Mouse (Mus musculus): Measurements from ENCODE around the gene Idh2.
"Not testable (repeated sequence)": the region's sequence is repeated elsewhere in the genome, so short reads cannot be mapped to it uniquely, and the experiment has no call there.

Idh2 gene

GRCm38 (mm10) chr7:80115224-80115590, at the start of gene Idh2:
Gene Idh2 (minus strand): TSS chr7:80115392.
- DNase-seq (ENCODE audit: low read depth, low spot score), result peak; percentile 91

- DNase-seq (ENCODE audit: low read depth, low spot score), result peak; percentile 61
Measured at GRCm38 (mm10) chr7:80160945-80161306, 45.7 kb upstream of the Idh2 start.

GRCm38 (mm10) chr7:80160293-80160944, 45.2 kb upstream of the Idh2 start:
- peak; percentile 58 for DNase-seq (ENCODE audit: low read depth, low spot score)

DNA sequence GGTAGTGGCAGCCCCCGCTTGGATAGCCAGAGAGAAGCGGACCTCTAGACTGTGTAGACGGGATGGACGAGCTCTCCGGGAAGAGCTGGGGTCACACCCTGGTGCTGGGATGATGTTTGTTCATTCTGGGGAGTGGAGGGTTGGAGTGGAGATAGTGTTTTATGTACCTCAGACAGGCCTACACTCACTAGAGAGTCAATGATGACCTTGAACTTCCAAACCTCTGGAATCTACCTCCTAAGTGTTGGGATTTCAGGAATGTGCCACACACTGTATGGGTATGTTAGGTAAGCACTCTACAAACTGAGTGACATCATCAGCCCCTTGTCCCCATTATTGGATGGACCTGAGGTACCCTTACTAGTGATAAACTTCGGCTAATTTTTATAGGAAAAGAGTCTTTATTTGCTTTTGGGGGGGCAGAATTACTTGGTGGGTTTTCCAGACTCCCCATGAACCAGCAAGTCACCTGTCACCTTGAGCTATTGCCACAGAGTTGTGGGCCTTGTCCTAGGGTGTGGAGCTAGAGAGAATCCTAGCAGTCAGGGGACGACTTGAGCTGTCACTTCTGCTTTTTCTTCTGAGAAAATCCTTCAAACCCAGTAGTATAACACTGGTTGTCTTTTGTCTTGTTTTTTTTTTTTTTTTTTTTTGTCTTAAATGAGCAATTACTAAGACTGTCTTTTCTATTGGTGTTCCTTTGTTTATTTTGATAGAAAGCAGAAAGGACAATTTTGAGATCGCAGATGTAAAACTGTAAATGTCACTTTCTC, 43.5 kb upstream of the Idh2 start:
- DNase-seq (ENCODE audit: low read depth, low spot score), result peak; percentile 77

DNA sequence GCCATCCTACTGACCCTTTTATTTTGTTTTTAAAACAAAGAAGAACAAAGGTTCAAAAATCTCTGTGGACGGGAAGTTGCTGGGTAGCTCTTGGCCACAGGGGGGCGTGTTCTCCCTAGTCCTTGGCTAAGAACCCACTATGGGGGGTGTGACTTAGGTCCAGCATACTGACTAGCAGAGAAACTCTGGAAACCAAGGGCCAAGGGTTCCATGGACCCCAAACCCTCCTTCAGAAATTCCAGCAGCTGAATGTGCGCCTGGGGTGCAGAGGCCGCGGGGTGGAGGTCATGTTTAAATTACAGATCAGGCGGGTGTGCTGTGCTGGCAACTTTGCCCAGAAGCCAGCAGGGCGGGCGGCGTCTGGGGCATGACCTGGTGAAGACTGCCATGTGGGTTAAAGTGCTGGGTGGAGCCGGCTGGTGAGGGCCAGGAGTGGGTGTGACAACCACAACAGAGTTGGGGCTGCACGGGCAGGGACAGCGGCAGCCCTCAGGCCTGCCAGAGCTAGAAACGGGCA, 41.6 kb upstream of the Idh2 start:
- peak; percentile 88 for DNase-seq (ENCODE audit: low read depth, low spot score)

DNA sequence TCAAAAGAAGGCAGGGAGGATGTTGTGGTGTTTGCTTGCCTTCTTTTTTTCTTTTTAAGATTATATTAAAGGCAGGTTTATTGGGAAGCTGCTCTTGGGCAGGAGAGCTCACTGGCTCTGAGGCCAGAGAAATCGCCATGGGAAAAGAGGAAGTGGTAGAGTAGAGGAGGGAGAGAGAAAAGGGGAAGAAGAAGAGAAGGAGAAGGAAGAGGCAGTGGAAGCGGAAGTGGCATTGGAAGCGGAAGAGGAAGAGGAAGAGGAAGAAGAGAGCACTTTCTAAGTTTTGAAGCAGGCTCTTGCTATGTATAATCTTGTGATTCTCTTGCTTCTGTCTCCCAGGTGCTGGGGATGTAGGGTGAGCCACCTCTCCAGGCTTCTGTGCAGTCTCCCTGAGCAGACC, 39.5 kb upstream of the Idh2 start:
- no peak for DNase-seq (ENCODE audit: low read depth, low spot score)

- DNase-seq (ENCODE audit: low read depth, low spot score), result peak; percentile 87
Measured at GRCm38 (mm10) chr7:80152756-80153155, 37.6 kb upstream of the Idh2 start.

DNA sequence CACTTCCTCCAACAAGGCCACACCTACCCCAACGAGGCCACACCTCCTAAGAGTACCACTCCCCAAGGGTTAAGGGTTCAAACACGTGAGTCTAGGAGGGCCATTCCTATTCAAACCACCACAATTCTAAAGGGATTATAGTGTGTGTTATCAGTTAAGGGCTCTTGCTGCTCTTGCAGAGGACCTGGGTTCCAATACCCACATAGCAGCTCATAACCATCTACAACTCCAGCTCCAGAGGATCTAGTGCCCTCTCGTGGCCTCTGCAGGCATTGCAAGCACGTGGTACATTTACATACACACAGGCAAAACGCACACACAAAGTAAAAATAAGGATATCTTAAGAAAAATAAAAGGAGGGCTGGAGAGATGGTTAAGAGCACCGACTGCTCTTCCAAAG, 37.0 kb upstream of the Idh2 start:
- DNase-seq (ENCODE audit: low read depth, low spot score), result peak; percentile 94

DNA sequence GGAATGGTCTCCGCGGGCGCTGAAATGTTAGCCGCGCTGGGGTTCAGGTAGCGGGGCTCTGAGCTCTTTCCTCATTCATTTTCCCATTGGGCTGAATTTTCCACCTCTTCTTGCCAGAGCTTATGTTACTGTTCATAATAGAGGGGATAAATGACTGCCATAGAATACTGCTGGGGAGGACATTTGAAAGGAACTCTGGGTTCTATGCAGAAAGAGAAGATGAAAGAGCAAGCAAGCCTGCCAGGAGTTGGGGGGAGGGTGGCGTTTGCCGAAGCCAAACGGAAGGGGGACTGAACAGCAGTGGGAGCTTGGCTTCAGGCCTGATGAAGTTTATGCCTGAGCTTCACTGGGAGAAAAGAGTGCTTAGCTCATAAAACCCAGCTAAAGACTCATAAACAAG, 34.2 kb upstream of the Idh2 start:
- DNase-seq (ENCODE audit: low read depth, low spot score), result no peak

- DNase-seq (ENCODE audit: low read depth, low spot score), result no peak
Measured at GRCm38 (mm10) chr7:80146077-80146476, 30.9 kb upstream of the Idh2 start.

DNA sequence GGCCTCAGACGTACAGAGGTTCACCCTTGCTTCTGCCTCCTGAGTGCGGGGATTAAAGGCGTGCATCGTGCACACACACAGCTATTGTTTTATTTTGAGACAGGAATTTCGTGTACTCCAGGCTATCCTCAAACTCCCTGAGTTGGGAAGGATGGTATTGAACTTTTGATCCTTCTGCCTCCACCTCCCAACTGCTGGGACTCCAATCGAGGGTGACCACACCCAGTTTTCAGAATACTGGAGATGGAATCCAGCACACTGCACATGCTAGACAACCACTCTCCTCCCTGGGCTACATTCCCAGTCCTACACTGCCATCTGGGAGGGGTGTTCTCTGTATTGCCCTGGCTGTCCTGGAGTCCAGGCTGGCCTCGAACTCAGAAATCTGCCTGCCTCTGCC, 29.5 kb upstream of the Idh2 start:
- no peak for DNase-seq (ENCODE audit: low read depth, low spot score)

DNA sequence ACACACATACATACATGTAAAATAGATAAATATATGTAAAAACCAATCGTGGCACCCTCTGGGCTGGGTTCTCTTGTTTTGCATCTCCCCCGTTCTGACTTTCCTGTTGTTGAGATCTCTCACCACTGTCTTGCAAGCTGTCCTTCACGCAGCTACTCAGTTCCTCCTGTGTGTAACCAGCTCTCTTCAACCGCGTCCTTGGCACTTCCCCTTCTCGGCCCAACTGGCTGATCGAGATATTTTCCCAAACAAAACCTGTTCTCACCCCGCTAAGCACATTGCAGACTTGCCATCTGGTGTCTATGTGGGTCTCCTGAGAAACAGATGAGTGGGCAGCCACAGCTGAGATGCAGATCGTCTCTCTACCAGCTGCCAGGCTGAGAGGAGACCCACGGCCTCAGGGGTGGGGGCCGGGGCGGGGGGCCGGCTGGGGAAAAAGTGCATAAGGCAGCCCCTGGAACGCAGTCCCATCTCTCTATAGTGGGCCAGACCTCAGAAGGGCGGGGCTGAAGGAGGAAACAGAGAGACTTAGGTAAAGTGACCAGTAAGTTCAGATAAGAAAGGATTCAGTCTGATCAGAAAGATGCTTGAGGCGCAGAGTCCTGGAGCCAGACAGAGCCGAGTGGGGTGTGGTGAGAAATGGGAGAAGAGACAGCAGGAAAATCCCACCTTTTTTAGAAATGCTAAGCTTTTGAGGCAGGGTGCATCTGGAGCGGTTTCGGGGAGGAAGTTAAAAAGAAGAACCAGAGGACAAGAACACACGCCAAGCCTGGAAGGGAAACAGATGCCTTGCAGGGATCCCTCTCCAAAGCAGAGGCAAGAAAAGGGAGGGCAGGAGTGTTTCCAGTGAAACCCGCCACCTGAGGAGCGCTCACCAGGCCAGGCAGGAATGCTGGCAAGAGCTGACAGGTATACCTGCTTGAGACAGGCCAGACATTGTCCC, 28.4 kb upstream of the Idh2 start:
- peak; percentile 43 for DNase-seq (ENCODE audit: low read depth, low spot score)

GRCm38 (mm10) chr7:80140815-80141214, 25.6 kb upstream of the Idh2 start:
- DNase-seq (ENCODE audit: low read depth, low spot score), result peak; percentile 81

DNA sequence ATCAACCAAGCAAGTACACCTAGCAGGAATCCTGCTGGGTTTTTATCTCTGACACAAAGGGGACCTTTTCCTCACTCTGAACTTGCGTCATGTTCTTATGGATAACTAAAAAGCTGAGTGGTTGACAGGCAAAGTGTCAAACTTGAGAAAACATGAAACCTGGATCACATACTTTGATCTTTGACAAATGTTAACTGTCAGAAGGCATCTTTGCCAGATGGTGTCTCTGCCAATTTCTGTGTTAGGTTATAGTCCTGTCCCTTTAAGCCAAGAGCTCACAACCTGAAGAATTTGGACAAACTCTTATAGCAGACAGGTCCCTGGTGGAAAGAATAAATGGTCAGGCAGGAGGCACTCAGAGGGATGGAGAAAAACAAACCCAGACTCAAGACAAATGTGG, 23.2 kb upstream of the Idh2 start:
- no peak for DNase-seq (ENCODE audit: low read depth, low spot score)

DNA sequence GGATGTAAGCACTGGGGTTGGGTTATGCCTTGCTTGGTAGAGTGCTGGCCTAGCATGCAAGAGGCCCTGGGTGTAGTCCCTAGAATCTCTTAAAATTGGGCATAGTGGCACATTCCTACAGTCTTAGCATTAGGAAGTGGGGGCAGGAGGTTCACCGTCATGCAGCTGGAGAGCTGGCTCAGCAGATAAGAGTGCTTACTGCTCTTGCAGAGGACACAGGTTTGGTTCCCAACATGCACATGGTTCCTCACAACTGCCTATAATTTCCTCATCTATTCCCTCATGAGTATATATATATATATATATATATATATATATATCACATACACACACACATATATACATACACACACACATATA, 20.0 kb upstream of the Idh2 start:
- DNase-seq (ENCODE audit: low read depth, low spot score), result no peak

- no peak for DNase-seq (ENCODE audit: low read depth, low spot score)
Measured at GRCm38 (mm10) chr7:80134454-80135172, 19.4 kb upstream of the Idh2 start.

GRCm38 (mm10) chr7:80132541-80132940, 17.3 kb upstream of the Idh2 start:
- DNase-seq (ENCODE audit: low read depth, low spot score), result peak; percentile 91

DNA sequence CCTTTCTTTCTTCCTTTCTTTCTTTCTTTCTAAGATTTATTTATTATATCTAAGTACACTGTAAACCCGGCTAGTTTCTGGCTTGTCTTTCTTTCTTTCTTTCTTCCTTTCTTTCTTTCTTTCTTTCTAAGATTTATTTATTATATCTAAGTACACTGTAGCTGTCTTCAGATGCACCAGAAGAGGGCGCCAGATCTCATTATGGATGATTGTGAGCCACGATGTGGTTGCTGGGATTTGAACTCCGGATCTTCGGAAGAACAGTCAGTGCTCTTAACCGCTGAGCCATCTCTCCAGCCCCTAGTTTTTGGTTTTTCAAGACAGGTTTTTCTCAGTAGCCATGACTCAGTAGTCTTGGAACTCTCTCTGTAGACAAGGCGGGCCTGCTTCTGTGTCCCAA, 16.1 kb upstream of the Idh2 start:
- not testable (repeated sequence) for DNase-seq (ENCODE audit: low read depth, low spot score)

- DNase-seq (ENCODE audit: low read depth, low spot score), result peak; percentile 99
Measured at GRCm38 (mm10) chr7:80130344-80131055, 15.3 kb upstream of the Idh2 start.

- peak; percentile 66 for DNase-seq (ENCODE audit: low read depth, low spot score)
Measured at GRCm38 (mm10) chr7:80129278-80129677, 14.1 kb upstream of the Idh2 start.

- no peak for DNase-seq (ENCODE audit: low read depth, low spot score)
Measured at GRCm38 (mm10) chr7:80123672-80124071, 8.5 kb upstream of the Idh2 start.
